Mouse (Mus musculus): ENCODE measurements at regions not wholly inside any gene's neighbourhood (a gene's known extent, or its start where the extent isn't known, plus 50 kb on each side); places are given as distances from the start of the nearest gene placed in this dataset.

GRCm38 (mm10) chr4:45720352-45720751 is 78.5 kb upstream of the Aldh1b1 start:
- Histone ChIP-seq H3K36me3 (ENCODE audit: control insufficient read depth, insufficient read depth, low read length) (no peaks in the 10 kb centered on the region), H3K27me3 (ENCODE audit: control insufficient read depth, insufficient read depth, low read length) (no peaks in the 10 kb centered on the region; the same call in 1 of the 2 replicates), H3K4me1 (ENCODE audit: control insufficient read depth, insufficient read depth, low read length) (no peaks in the 10 kb centered on the region), H3K4me3 (replicated peaks; ENCODE audit: low read depth, low read length) (no peak overlapping the region), H3K9me3 (ENCODE audit: control insufficient read depth, low read length) (no peaks in the 10 kb centered on the region), H3K9ac (replicated peaks; ENCODE audit: low read length) (no peak overlapping the region), H3K27ac (replicated peaks; ENCODE audit: low read depth, low read length) (no peak overlapping the region), H3K4me2 (ENCODE audit: low read length) (no peak overlapping the region)
- DNase-seq (no peak), ATAC-seq (ENCODE audit: low FRiP score, low TSS enrichment) (no peak)
- WGBS, result 58% methylated on average over 5 of the region's 5 CpGs

DNA sequence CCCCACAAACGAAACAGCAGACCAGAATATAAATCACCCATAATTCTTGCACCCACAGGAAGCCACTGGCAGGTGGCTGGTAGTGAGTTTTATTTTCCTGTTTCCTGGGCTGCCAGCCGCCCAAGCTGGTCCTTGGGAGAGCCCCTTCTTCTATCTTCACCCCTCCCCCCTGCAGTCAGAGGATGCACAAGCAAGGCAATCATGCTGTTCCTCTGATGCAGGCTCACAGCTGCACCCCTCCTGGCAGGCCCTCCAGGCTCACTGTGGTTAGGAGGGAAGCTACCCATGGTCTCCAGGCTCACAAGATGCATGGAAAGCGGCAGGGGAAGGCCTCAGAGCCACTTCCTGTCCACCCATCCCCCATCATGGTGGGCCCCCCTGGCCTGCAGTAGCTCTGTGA is 79.3 kb upstream of the Aldh1b1 start:
- no peaks in the 10 kb centered on the region for H3K9me3 ChIP-seq (ENCODE audit: control insufficient read depth, low read length)
- H3K9ac ChIP-seq (replicated peaks; ENCODE audit: low read length), result no peak overlapping the region
- H3K27me3 ChIP-seq (ENCODE audit: control insufficient read depth, insufficient read depth, low read length), result no peaks in the 10 kb centered on the region; the same call in 1 of the 2 replicates
- no peaks in the 10 kb centered on the region for H3K4me1 ChIP-seq (ENCODE audit: control insufficient read depth, insufficient read depth, low read length)
- H3K4me3 ChIP-seq (replicated peaks; ENCODE audit: low read depth, low read length), result no peak overlapping the region
- 59% methylated on average over 3 of the region's 3 CpGs for WGBS
- ATAC-seq (ENCODE audit: low FRiP score, low TSS enrichment), result no peak
- H3K36me3 ChIP-seq (ENCODE audit: control insufficient read depth, insufficient read depth, low read length), result no peaks in the 10 kb centered on the region
- no peak overlapping the region for H3K4me2 ChIP-seq (ENCODE audit: low read length)
- no peak for DNase-seq
- no peak overlapping the region for H3K27ac ChIP-seq (replicated peaks; ENCODE audit: low read depth, low read length)

GRCm38 (mm10) chr4:45715878-45716277 is 82.9 kb upstream of the Aldh1b1 start:
- no peak overlapping the region for H3K4me3 ChIP-seq (replicated peaks; ENCODE audit: low read depth, low read length)
- no peak overlapping the region for H3K9ac ChIP-seq (replicated peaks; ENCODE audit: low read length)
- ATAC-seq (ENCODE audit: low FRiP score, low TSS enrichment) (no peak), DNase-seq (no peak)
- H3K4me1 ChIP-seq (ENCODE audit: control insufficient read depth, insufficient read depth, low read length), result peaks cover 11% of the 10 kb centered on the region
- H3K27me3 ChIP-seq (ENCODE audit: control insufficient read depth, insufficient read depth, low read length), result no peaks in the 10 kb centered on the region
- no peaks in the 10 kb centered on the region for H3K36me3 ChIP-seq (ENCODE audit: control insufficient read depth, insufficient read depth, low read length)
- H3K4me2 ChIP-seq (ENCODE audit: low read length), result no peak overlapping the region
- H3K9me3 ChIP-seq (ENCODE audit: control insufficient read depth, low read length), result no peaks in the 10 kb centered on the region
- H3K27ac ChIP-seq (replicated peaks; ENCODE audit: low read depth, low read length), result no peak overlapping the region
- 76% methylated on average over 1 of the region's 1 CpGs for WGBS

GRCm38 (mm10) chr4:45713837-45714508 is 84.8 kb upstream of the Aldh1b1 start:
- H3K4me2 ChIP-seq (ENCODE audit: low read length), result no peak overlapping the region
- 8% methylated on average over 10 of the region's 10 CpGs for WGBS
- H3K9me3 ChIP-seq (ENCODE audit: control insufficient read depth, low read length), result no peaks in the 10 kb centered on the region
- H3K27ac ChIP-seq (replicated peaks; ENCODE audit: low read depth, low read length), result no peak overlapping the region
- ATAC-seq (ENCODE audit: low FRiP score, low TSS enrichment) (peak; percentile 91), DNase-seq (peak; percentile 86)
- no peak overlapping the region for H3K9ac ChIP-seq (replicated peaks; ENCODE audit: low read length)
- no peak overlapping the region for H3K4me3 ChIP-seq (replicated peaks; ENCODE audit: low read depth, low read length)
- H3K4me1 ChIP-seq (ENCODE audit: control insufficient read depth, insufficient read depth, low read length), result peaks cover 11% of the 10 kb centered on the region
- H3K36me3 ChIP-seq (ENCODE audit: control insufficient read depth, insufficient read depth, low read length), result no peaks in the 10 kb centered on the region
- no peaks in the 10 kb centered on the region for H3K27me3 ChIP-seq (ENCODE audit: control insufficient read depth, insufficient read depth, low read length)

- Histone ChIP-seq H3K4me3 (replicated peaks; ENCODE audit: low read depth, low read length) (no peak overlapping the region), H3K9me3 (ENCODE audit: control insufficient read depth, low read length) (no peaks in the 10 kb centered on the region), H3K27ac (replicated peaks; ENCODE audit: low read depth, low read length) (peak overlapping the region; percentile 43; the same call in 1 of the 2 replicates), H3K4me1 (ENCODE audit: control insufficient read depth, insufficient read depth, low read length) (peaks cover 11% of the 10 kb centered on the region), H3K4me2 (ENCODE audit: low read length) (no peak overlapping the region), H3K27me3 (ENCODE audit: control insufficient read depth, insufficient read depth, low read length) (no peaks in the 10 kb centered on the region), H3K9ac (replicated peaks; ENCODE audit: low read length) (no peak overlapping the region), H3K36me3 (ENCODE audit: control insufficient read depth, insufficient read depth, low read length) (no peaks in the 10 kb centered on the region)
- DNase-seq (no peak), ATAC-seq (ENCODE audit: low FRiP score, low TSS enrichment) (no peak)
- 51% methylated on average over 8 of the region's 8 CpGs for WGBS
Measured at GRCm38 (mm10) chr4:45713046-45713706, 85.6 kb upstream of the Aldh1b1 start.

GRCm38 (mm10) chr4:45703997-45704396 is 94.8 kb upstream of the Aldh1b1 start:
- DNase-seq, result no peak
- WGBS, result 53% methylated on average over 7 of the region's 7 CpGs
- ATAC-seq (ENCODE audit: low FRiP score, low TSS enrichment), result no peak

DNA sequence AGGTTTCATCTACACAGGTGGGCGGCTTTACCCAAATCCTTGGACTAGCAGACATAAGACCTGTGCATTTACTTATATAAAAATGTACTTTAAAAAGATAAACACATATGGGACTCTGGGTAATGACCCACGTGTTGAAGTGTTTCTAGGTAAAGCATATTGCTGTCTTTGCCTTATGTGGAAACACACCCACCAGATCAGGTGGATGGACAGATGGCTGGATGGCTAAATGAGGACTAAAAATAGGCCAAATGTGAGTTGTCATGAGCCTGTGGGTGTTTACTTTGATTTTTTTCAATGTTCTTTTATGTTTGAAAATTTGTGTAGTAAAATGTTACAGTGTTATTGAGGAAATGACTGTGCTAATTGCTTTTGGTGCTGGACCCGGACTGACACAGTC is 99.2 kb upstream of the Aldh1b1 start:
- 85% methylated on average over 3 of the region's 3 CpGs for WGBS
- DNase-seq (no peak), ATAC-seq (ENCODE audit: low FRiP score, low TSS enrichment) (no peak)
- no peak overlapping the region for H3K9ac ChIP-seq (replicated peaks; ENCODE audit: low read length)
- no peaks in the 10 kb centered on the region for H3K4me1 ChIP-seq (ENCODE audit: control insufficient read depth, insufficient read depth, low read length)
- H3K27me3 ChIP-seq (ENCODE audit: control insufficient read depth, insufficient read depth, low read length), result no peaks in the 10 kb centered on the region
- H3K9me3 ChIP-seq (ENCODE audit: control insufficient read depth, low read length), result no peaks in the 10 kb centered on the region
- no peak overlapping the region for H3K4me2 ChIP-seq (ENCODE audit: low read length)
- no peak overlapping the region for H3K4me3 ChIP-seq (replicated peaks; ENCODE audit: low read depth, low read length)
- H3K27ac ChIP-seq (replicated peaks; ENCODE audit: low read depth, low read length), result no peak overlapping the region
- H3K36me3 ChIP-seq (ENCODE audit: control insufficient read depth, insufficient read depth, low read length), result no peaks in the 10 kb centered on the region

More at GRCm38 (mm10) chr4:45703997-45704396, 94.8 kb upstream of the Aldh1b1 start:
- H3K36me3 ChIP-seq (ENCODE audit: control insufficient read depth, insufficient read depth, low read length), result no peaks in the 10 kb centered on the region
- H3K27me3 ChIP-seq (ENCODE audit: control insufficient read depth, insufficient read depth, low read length), result no peaks in the 10 kb centered on the region
- H3K9ac ChIP-seq (replicated peaks; ENCODE audit: low read length), result no peak overlapping the region
- no peak overlapping the region for H3K27ac ChIP-seq (replicated peaks; ENCODE audit: low read depth, low read length)
- no peak overlapping the region for H3K4me3 ChIP-seq (replicated peaks; ENCODE audit: low read depth, low read length)
- H3K9me3 ChIP-seq (ENCODE audit: control insufficient read depth, low read length), result no peaks in the 10 kb centered on the region
- no peak overlapping the region for H3K4me2 ChIP-seq (ENCODE audit: low read length)
- H3K4me1 ChIP-seq (ENCODE audit: control insufficient read depth, insufficient read depth, low read length), result no peaks in the 10 kb centered on the region

DNA sequence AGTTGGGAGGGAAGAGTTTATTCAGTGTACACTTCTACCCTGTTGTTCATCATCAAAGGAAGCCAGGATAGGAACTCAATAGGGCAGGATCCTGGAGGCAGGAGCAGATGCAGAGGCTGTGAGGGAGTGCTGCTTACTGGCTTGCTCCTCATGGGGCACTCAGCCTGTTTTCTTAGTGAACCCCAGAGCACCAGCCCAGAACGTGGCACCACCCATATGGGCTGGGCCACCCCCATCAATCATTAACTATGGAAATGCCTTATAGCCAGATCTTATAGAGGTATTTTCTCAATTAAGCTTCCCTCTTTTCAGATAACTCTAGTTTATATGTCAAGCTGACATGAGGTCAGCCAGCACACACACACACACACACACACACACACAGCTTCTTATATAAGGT is 103.6 kb upstream of the Aldh1b1 start:
- DNase-seq (no peak), ATAC-seq (ENCODE audit: low FRiP score, low TSS enrichment) (no peak)
- H3K4me2 ChIP-seq (ENCODE audit: low read length), result no peak overlapping the region
- no peak overlapping the region for H3K4me3 ChIP-seq (replicated peaks; ENCODE audit: low read depth, low read length)
- H3K27ac ChIP-seq (replicated peaks; ENCODE audit: low read depth, low read length), result no peak overlapping the region
- 51% methylated on average over 1 of the region's 1 CpGs for WGBS
- H3K4me1 ChIP-seq (ENCODE audit: control insufficient read depth, insufficient read depth, low read length), result peaks cover 1% of the 10 kb centered on the region; the same call in 1 of the 2 replicates
- H3K9ac ChIP-seq (replicated peaks; ENCODE audit: low read length), result no peak overlapping the region
- no peaks in the 10 kb centered on the region for H3K36me3 ChIP-seq (ENCODE audit: control insufficient read depth, insufficient read depth, low read length)
- H3K9me3 ChIP-seq (ENCODE audit: control insufficient read depth, low read length), result 0 out of 2 replicates have a peak, but pooled peaks cover 3% of the 10 kb centered on the region
- H3K27me3 ChIP-seq (ENCODE audit: control insufficient read depth, insufficient read depth, low read length), result no peaks in the 10 kb centered on the region
